17 mouse cellular contexts compared by ENCODE assay signal in genomic region chr4:88208676-88209075, GRCm38 (mm10).
DNase-seq lines count a peak whose midpoint lies in the region; ATAC-seq lines count a peak whose summit lies in the region.
"Had no signal": no experiment of that assay in that cellular context is flagged by ENCODE, and none has a peak within 500 bp of the region (broad histone marks: within the 10 kb centered on the region; RNA-seq: fewer than 3 reads in every experiment).

No protein-coding gene starts in this region.

- ATAC-seq in forebrain, embryonic 16.5 days: no peak
- ATAC-seq in CD4-positive, CD25-positive, alpha-beta regulatory T cell, adult 4 months: no peak
- ATAC-seq: activated CD4-positive, CD25-positive, alpha-beta regulatory T cell, adult 4 months; intestine, embryonic 15.5 days had no signal

- no peak overlapping the region for H3K4me3 ChIP-seq in forebrain, embryonic 16.5 days (replicated peaks; ENCODE audit: low read length)
- H3K4me3 ChIP-seq: embryonic facial prominence, embryonic 12.5 days; embryonic facial prominence, embryonic 15.5 days; hindbrain, embryonic 10.5 days; hindbrain, embryonic 13.5 days; intestine, embryonic 15.5 days had no signal

- no peaks in the 10 kb centered on the region for H3K9me3 ChIP-seq in forebrain, embryonic 16.5 days (ENCODE audit: control insufficient read depth, low read length)
- H3K9me3 ChIP-seq: embryonic facial prominence, embryonic 12.5 days; embryonic facial prominence, embryonic 15.5 days; hindbrain, embryonic 10.5 days; hindbrain, embryonic 13.5 days; intestine, embryonic 15.5 days had no signal

- peak overlapping the region; percentile 95 for H3K27ac ChIP-seq in forebrain, embryonic 16.5 days (ENCODE audit: low read length)
- H3K27ac ChIP-seq: embryonic facial prominence, embryonic 12.5 days; embryonic facial prominence, embryonic 15.5 days; hindbrain, embryonic 10.5 days; intestine, embryonic 15.5 days had no signal

- 90% methylated on average over 6 of the region's 6 CpGs for WGBS in forebrain, embryonic 16.5 days

- H3K4me1 ChIP-seq in forebrain, embryonic 16.5 days (replicated peaks; ENCODE audit: control insufficient read depth, insufficient read depth, low read length): peaks cover 30% of the 10 kb centered on the region
- H3K4me1 ChIP-seq: embryonic facial prominence, embryonic 15.5 days had no signal

- H3K27me3 ChIP-seq in forebrain, embryonic 16.5 days (replicated peaks; ENCODE audit: control insufficient read depth, insufficient read depth, low read length): no peaks in the 10 kb centered on the region
- H3K27me3 ChIP-seq: embryonic facial prominence, embryonic 12.5 days; embryonic facial prominence, embryonic 15.5 days; hindbrain, embryonic 13.5 days; intestine, embryonic 15.5 days had no signal

- no peak overlapping the region for H3K4me2 ChIP-seq in forebrain, embryonic 16.5 days (ENCODE audit: low read length)
- H3K4me2 ChIP-seq: embryonic facial prominence, embryonic 12.5 days; embryonic facial prominence, embryonic 15.5 days; heart, embryonic 11.5 days; hindbrain, embryonic 13.5 days; intestine, embryonic 15.5 days had no signal

- H3K9ac ChIP-seq in forebrain, embryonic 16.5 days (replicated peaks; ENCODE audit: low read depth, low read length): no peak overlapping the region
- H3K9ac ChIP-seq: embryonic facial prominence, embryonic 12.5 days; embryonic facial prominence, embryonic 15.5 days; hindbrain, embryonic 13.5 days; intestine, embryonic 15.5 days had no signal

- peak; percentile 78 for DNase-seq in heart, adult 11 months
- DNase-seq in heart, postnatal 36 days: no peak
- peak; percentile 67 for DNase-seq in testis, postnatal 14 days (ENCODE audit: low spot score)
- DNase-seq in testis, postnatal 10 days (ENCODE audit: low spot score): no peak
- no peak for DNase-seq in kidney, postnatal 25 days
- DNase-seq: adrenal gland, adult 8-10 months; gastrocnemius, postnatal 36 days; kidney, adult 11 months had no signal

- no peaks in the 10 kb centered on the region for H3K36me3 ChIP-seq in forebrain, embryonic 16.5 days (ENCODE audit: control insufficient read depth, insufficient read depth)
- H3K36me3 ChIP-seq: embryonic facial prominence, embryonic 12.5 days; embryonic facial prominence, embryonic 15.5 days; hindbrain, embryonic 10.5 days; hindbrain, embryonic 13.5 days; intestine, embryonic 15.5 days had no signal

- intact Hi-C loops in heart, postnatal 36 days (cut with DNase I): no loop called here

Comparison
In these comparisons a context has a peak if more than half of its experiments do, and no peak if none do; other contexts are left out.
1. DNase-seq: peak in heart, adult 11 months (single experiment) and testis, postnatal 14 days (single experiment); none in heart, postnatal 36 days (0 of 2), testis, postnatal 10 days (single experiment) and kidney, postnatal 25 days (0 of 2).